Mouse (Mus musculus) limb, embryonic 11.5 days (tissue): Measurements from ENCODE around the gene Cib1. TPM values are rescaled to one million over a fixed set of nuclear protein-coding genes. Genes with fewer than 3 reads are reported as not detected.

Source experiments
- ATAC-seq: fragments of 200-750 bp; cut with Nextera tagmentation; 2 replicates; pipeline ENCODE4 v1.8.0; 2017; ENCODE audit warnings: low read depth; ENCODE audit not compliant: insufficient number of reproducible peaks, low FRiP score, low TSS enrichment
- DNase-seq: peaks from one replicate; pipeline ENCODE4 v3.0.0-alpha.2; 2015; ENCODE audit warnings: low spot score
- H3K27ac ChIP-seq: fragments of 300-500 bp; sonication (generic); replicated peaks from 2 replicates; pipeline ENCODE4 v1.5.1; 2014; ENCODE audit warnings: low read depth, mild to moderate bottlenecking, low read length
- H3K27me3 ChIP-seq: fragments of 300-500 bp; sonication (generic); 2 replicates; pipeline ENCODE4 v1.6.1; 2014; ENCODE audit warnings: mild to moderate bottlenecking, low read length, mixed read lengths; ENCODE audit not compliant: control insufficient read depth, insufficient read depth
- H3K36me3 ChIP-seq: fragments of 300-500 bp; sonication (generic); 2 replicates; pipeline ENCODE4 v1.6.1; 2014; ENCODE audit warnings: mild to moderate bottlenecking, low read length, moderate library complexity, mixed read lengths; ENCODE audit not compliant: control insufficient read depth, insufficient read depth
- H3K4me1 ChIP-seq: fragments of 300-500 bp; sonication (generic); 2 replicates; pipeline ENCODE4 v1.6.1; 2014; ENCODE audit warnings: low read length, mixed read lengths; ENCODE audit not compliant: control insufficient read depth, insufficient read depth
- H3K4me2 ChIP-seq: fragments of 300-500 bp; sonication (generic); 2 replicates; pipeline ENCODE4 v1.6.1; 2014; ENCODE audit warnings: low read depth, mild to moderate bottlenecking, moderate library complexity; ENCODE audit not compliant: severe bottlenecking
- H3K4me3 ChIP-seq: fragments of 300-500 bp; sonication (generic); 2 replicates; pipeline ENCODE4 v1.5.1; 2014; ENCODE audit warnings: low read depth, low read length
- H3K9ac ChIP-seq: fragments of 300-500 bp; sonication (generic); 2 replicates; pipeline ENCODE4 v1.6.1; 2014; ENCODE audit warnings: mild to moderate bottlenecking, low read length
- H3K9me3 ChIP-seq: fragments of 300-500 bp; sonication (generic); 2 replicates; pipeline ENCODE4 v1.6.1; 2016; ENCODE audit warnings: low read length; ENCODE audit not compliant: control insufficient read depth
- WGBS: fragments of 180-500 bp; shearing (Covaris S2); extraction: QIAGEN DNeasy Blood & Tissue Kit; methylation state at CpG from one replicate; pipeline ENCODE4 v1.1.7; 2014; 5-methylcytosine and 5-hydroxymethylcytosine counted together
- polyA plus RNA-seq: library from polyadenylated mRNA; unstranded; fragments of >200 nt; fragmentation: Nextera tagmentation; extraction: Ambion mirVana; gene quantifications from 2 replicates; pipeline ENCODE4 v1.2.1, GENCODE M21; 2014

Gene Cib1
- polyA plus RNA-seq, 1 experiment from 2014 or later = 55.5 TPM

DNA sequence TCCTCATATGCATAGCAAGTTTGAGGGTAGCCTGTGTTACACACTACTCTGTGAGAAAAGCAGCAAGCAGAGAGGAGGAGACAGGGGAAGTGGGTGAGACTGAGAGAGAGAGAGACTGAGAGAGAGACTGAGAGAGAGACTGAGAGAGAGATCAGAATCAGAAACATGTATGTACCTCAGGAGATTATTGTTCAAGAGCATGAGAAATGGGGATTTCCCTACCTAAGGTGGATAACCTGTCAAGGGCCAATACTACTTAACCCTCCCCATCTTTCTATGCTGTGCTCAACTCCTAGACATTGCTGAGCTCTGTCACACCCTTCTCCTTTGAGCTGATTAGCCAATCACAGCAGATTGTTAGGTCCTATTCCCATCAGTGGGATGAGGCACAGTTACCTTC, 50.5 kb downstream of the Cib1 start:
- no peak overlapping the region for H3K27ac ChIP-seq
- peaks cover 4% of the 10 kb centered on the region; the same call in 1 of the 2 replicates for H3K4me1 ChIP-seq

DNA sequence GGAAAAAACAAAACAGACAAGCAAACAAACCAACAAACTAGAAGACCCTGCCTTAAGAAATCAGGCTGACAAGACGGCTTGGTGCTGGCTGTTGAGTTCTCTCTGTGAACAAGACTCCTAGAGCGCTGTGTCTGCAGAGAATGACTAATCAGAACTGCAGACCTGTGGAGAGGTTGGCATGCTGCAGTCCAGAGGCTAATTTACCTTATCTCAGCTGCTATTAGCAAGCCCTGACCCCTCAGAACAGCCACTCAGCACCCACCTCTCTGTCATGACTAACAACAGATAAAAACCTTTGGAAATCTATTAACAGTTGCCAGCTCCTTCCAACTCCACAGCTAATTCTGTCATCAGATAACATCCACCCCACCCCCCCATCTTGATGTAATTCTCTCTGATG, 51.5 kb downstream of the Cib1 start:
- DNase-seq = no peak
- H3K9me3 ChIP-seq = no peaks in the 10 kb centered on the region
- WGBS = 72% methylated on average over 2 of the region's 2 CpGs
- H3K4me3 ChIP-seq = no peak overlapping the region
- no peak for ATAC-seq
- H3K27me3 ChIP-seq = no peaks in the 10 kb centered on the region
- H3K27ac ChIP-seq = no peak overlapping the region
- no peak overlapping the region for H3K9ac ChIP-seq
- H3K4me2 ChIP-seq = no peak overlapping the region
- no peaks in the 10 kb centered on the region for H3K36me3 ChIP-seq
- H3K4me1 ChIP-seq = no peaks in the 10 kb centered on the region

More for the DNA sequence above, 50.5 kb downstream of the Cib1 start:
- DNase-seq (no peak), ATAC-seq (no peak)
- Histone ChIP-seq H3K9me3 (no peaks in the 10 kb centered on the region), H3K9ac (no peak overlapping the region), H3K4me3 (no peak overlapping the region), H3K36me3 (no peaks in the 10 kb centered on the region), H3K27me3 (no peaks in the 10 kb centered on the region), H3K4me2 (no peak overlapping the region)

GRCm38 (mm10) chr7:80180202-80180601, 52.4 kb downstream of the Cib1 start:
- 77% methylated on average over 3 of the region's 3 CpGs for WGBS
- ATAC-seq = no peak

GRCm38 (mm10) chr7:80179790-80180189, 52.8 kb downstream of the Cib1 start:
- DNase-seq (no peak), ATAC-seq (no peak)
- Histone ChIP-seq H3K36me3 (no peaks in the 10 kb centered on the region), H3K4me2 (no peak overlapping the region), H3K9me3 (no peaks in the 10 kb centered on the region), H3K4me1 (no peaks in the 10 kb centered on the region), H3K27me3 (no peaks in the 10 kb centered on the region), H3K27ac (no peak overlapping the region), H3K9ac (no peak overlapping the region), H3K4me3 (no peak overlapping the region)
- 80% methylated on average over 6 of the region's 6 CpGs for WGBS

More at GRCm38 (mm10) chr7:80180202-80180601, 52.4 kb downstream of the Cib1 start:
- Histone ChIP-seq H3K4me1 (no peaks in the 10 kb centered on the region), H3K9me3 (no peaks in the 10 kb centered on the region), H3K27me3 (no peaks in the 10 kb centered on the region), H3K36me3 (no peaks in the 10 kb centered on the region), H3K27ac (no peak overlapping the region), H3K4me2 (no peak overlapping the region), H3K9ac (no peak overlapping the region), H3K4me3 (no peak overlapping the region)
- no peak for DNase-seq

- whole genome bisulfite sequencing = 93% methylated on average over 6 of the region's 6 CpGs
- Histone ChIP-seq H3K27me3 (no peaks in the 10 kb centered on the region), H3K4me1 (no peaks in the 10 kb centered on the region), H3K4me2 (no peak overlapping the region), H3K4me3 (no peak overlapping the region), H3K27ac (no peak overlapping the region), H3K36me3 (no peaks in the 10 kb centered on the region), H3K9ac (no peak overlapping the region), H3K9me3 (no peaks in the 10 kb centered on the region)
- DNase-seq (no peak), ATAC-seq (no peak)
These were observed 53.3 kb downstream of the Cib1 start for GRCm38 (mm10) chr7:80179327-80179726.

GRCm38 (mm10) chr7:80178037-80178729, 54.4 kb downstream of the Cib1 start:
- no peak overlapping the region for H3K27ac ChIP-seq
- no peaks in the 10 kb centered on the region for H3K27me3 ChIP-seq
- no peak overlapping the region for H3K4me2 ChIP-seq
- no peaks in the 10 kb centered on the region for H3K4me1 ChIP-seq
- no peak overlapping the region for H3K4me3 ChIP-seq
- H3K36me3 ChIP-seq = no peaks in the 10 kb centered on the region
- H3K9ac ChIP-seq = no peak overlapping the region
- H3K9me3 ChIP-seq = no peaks in the 10 kb centered on the region
- WGBS = 89% methylated on average over 10 of the region's 10 CpGs
- ATAC-seq (no peak), DNase-seq (no peak)

GRCm38 (mm10) chr7:80177438-80177837, 55.2 kb downstream of the Cib1 start:
- H3K27ac ChIP-seq = no peak overlapping the region
- H3K36me3 ChIP-seq = no peaks in the 10 kb centered on the region
- ATAC-seq = no peak
- no peak overlapping the region for H3K9ac ChIP-seq
- H3K4me3 ChIP-seq = no peak overlapping the region
- no peaks in the 10 kb centered on the region for H3K9me3 ChIP-seq
- no peak for DNase-seq
- 98% methylated on average over 3 of the region's 3 CpGs for WGBS
- H3K4me1 ChIP-seq = no peaks in the 10 kb centered on the region
- H3K4me2 ChIP-seq = no peak overlapping the region
- no peaks in the 10 kb centered on the region for H3K27me3 ChIP-seq
